Mouse (Mus musculus) olfactory bulb, adult 2 months (tissue): ENCODE results near the gene Trio.

Experiments
- CTCF ChIP-seq: fragments of 200-500 bp; IDR thresholded peaks from 2 replicates; pipeline ENCODE4 v1.5.1; 2012; ENCODE audit warnings: low read depth, mild to moderate bottlenecking, low read length, moderate library complexity; ENCODE audit not compliant: insufficient read depth
- POLR2A ChIP-seq: fragments of 200-500 bp; IDR thresholded peaks from 2 replicates; pipeline ENCODE4 v1.6.1; 2012; ENCODE audit warnings: mild to moderate bottlenecking, low read depth, low read length, moderate library complexity; ENCODE audit not compliant: insufficient read depth

DNA sequence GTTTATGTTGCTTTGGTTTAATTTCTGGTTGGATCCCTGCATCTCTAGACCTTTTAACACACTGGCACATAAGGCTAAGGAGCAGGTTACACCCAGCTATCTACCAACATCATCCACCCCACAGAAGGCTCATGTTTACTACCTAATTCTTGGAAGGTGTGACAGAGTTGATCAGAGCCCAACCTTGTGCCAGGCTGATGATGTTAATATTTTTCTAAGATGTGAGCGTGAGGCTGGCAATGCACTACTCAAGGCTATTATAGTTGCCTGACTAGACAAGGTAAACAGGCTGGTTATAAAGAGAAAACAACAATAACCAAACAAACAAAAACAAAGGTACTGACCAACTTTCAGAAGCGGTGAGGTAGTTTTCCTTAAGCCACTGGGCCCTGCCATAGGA lies 62.1 kb downstream of the Trio start:
- TF ChIP-seq CTCF: no peak
- no peak for TF ChIP-seq POLR2A
